In genomic region chr13:98354090-98354801, GRCm38 (mm10) we compare ENCODE assay signal across 8 mouse cellular contexts. TPM values are rescaled to one million over a fixed set of nuclear protein-coding genes. Genes with fewer than 3 reads are reported as not detected.
DNase-seq lines count a peak whose midpoint lies in the region; ATAC-seq and TF ChIP-seq lines count a peak whose summit lies in the region.

Foxd1 (plus strand) TSS chr13:98354242.

- no peak for DNase-seq in spleen, adult 2 months (ENCODE audit: low read depth in 1 of 2, low spot score in 2 of 2)
- DNase-seq in spleen, postnatal 14 days (ENCODE audit: low spot score in 2 of 2) = no peak
- peak; percentile 88 for DNase-seq in embryo, embryonic 9.5 days (ENCODE audit: extremely low spot score)
- DNase-seq in kidney, postnatal 14 days = peak; percentile 75
- DNase-seq in lung, postnatal 4 days = peak; percentile 43 to 61
- no peak for DNase-seq in frontal cortex, postnatal 10 days (ENCODE audit: low spot score in 2 of 2)

- TF ChIP-seq CTCF in spleen, adult 2 months (IDR thresholded peaks at IDR 0.05; ENCODE audit: extremely low read depth, insufficient read depth, insufficient read length, insufficient replicate concordance) = no peak

- H3K27ac ChIP-seq in spleen, adult 2 months (ENCODE audit: insufficient read depth, low read length) = no peak within 1 kb of the TSS
- H3K27ac ChIP-seq in heart, embryonic 16.5 days (ENCODE audit: low read length) = no peak within 1 kb of the TSS
- no peak within 1 kb of the TSS for H3K27ac ChIP-seq in stomach, embryonic 14.5 days (ENCODE audit: low read length)

- ATAC-seq in heart, embryonic 16.5 days (replicated peaks; ENCODE audit: extremely low read depth, insufficient read depth, low FRiP score) = peak; percentile 89
- peak; percentile 88 for ATAC-seq in stomach, embryonic 14.5 days (ENCODE audit: insufficient number of reproducible peaks, insufficient read depth, low FRiP score, low read depth)

- H3K9ac ChIP-seq in heart, embryonic 16.5 days (ENCODE audit: low read length) = no peak within 1 kb of the TSS; the same call in 1 of the 2 replicates
- peak within 1 kb of the TSS; percentile 25; the same call in 1 of the 2 replicates for H3K9ac ChIP-seq in stomach, embryonic 14.5 days (replicated peaks; ENCODE audit: low read depth, low read length)

- H3K9me3 ChIP-seq in heart, embryonic 16.5 days (replicated peaks; ENCODE audit: control insufficient read depth, low read length) = no peaks in the 10 kb centered on the region
- H3K9me3 ChIP-seq in stomach, embryonic 14.5 days (ENCODE audit: control insufficient read depth, low read depth, low read length) = no peaks in the 10 kb centered on the region

- peak within 1 kb of the TSS; percentile 33; the same call in 1 of the 2 replicates for H3K4me3 ChIP-seq in spleen, adult 2 months (ENCODE audit: extremely low read depth, insufficient read depth, insufficient read length)
- peak within 1 kb of the TSS; percentile 56 for H3K4me3 ChIP-seq in heart, embryonic 16.5 days (ENCODE audit: low read length)
- H3K4me3 ChIP-seq in stomach, embryonic 14.5 days (ENCODE audit: low read depth, low read length) = peak within 1 kb of the TSS; percentile 33

- peak within 1 kb of the TSS; percentile 81 for H3K4me2 ChIP-seq in heart, embryonic 16.5 days (ENCODE audit: low read depth, low read length)
- H3K4me2 ChIP-seq in stomach, embryonic 14.5 days (replicated peaks; ENCODE audit: low read depth, low read length) = peak within 1 kb of the TSS; percentile 73

- peaks cover 8% of the 10 kb centered on the region; the same call in 1 of the 2 replicates for H3K4me1 ChIP-seq in spleen, adult 2 months (ENCODE audit: control insufficient read depth, insufficient read depth, insufficient read length)
- H3K4me1 ChIP-seq in heart, embryonic 16.5 days (ENCODE audit: control insufficient read depth, insufficient read depth, low read length) = peaks cover 16% of the 10 kb centered on the region
- H3K4me1 ChIP-seq in stomach, embryonic 14.5 days (ENCODE audit: control insufficient read depth, insufficient read depth, low read length) = peaks cover 18% of the 10 kb centered on the region

- 1% methylated on average over 63 of the region's 76 CpGs for WGBS in spleen, adult 2 months
- WGBS in heart, embryonic 16.5 days = under 1% methylated on average over 73 of the region's 76 CpGs
- WGBS in stomach, embryonic 14.5 days = under 1% methylated on average over 62 of the region's 76 CpGs

- TF ChIP-seq POLR2A in spleen, adult 2 months (IDR thresholded peaks at IDR 0.05; ENCODE audit: low read depth, low read length) = no peak

- no peaks in the 10 kb centered on the region for H3K36me3 ChIP-seq in spleen, adult 2 months (ENCODE audit: control insufficient read depth, insufficient read depth, low read length)
- H3K36me3 ChIP-seq in heart, embryonic 16.5 days (ENCODE audit: control insufficient read depth, insufficient read depth) = no peaks in the 10 kb centered on the region
- H3K36me3 ChIP-seq in stomach, embryonic 14.5 days (ENCODE audit: control insufficient read depth, insufficient read depth, low read length) = no peaks in the 10 kb centered on the region

- H3K27me3 ChIP-seq in spleen, adult 2 months (ENCODE audit: control insufficient read depth, insufficient read depth, low read length) = peaks cover 43% of the 10 kb centered on the region
- H3K27me3 ChIP-seq in heart, embryonic 16.5 days (ENCODE audit: control insufficient read depth, insufficient read depth, low read length) = peaks cover 80% of the 10 kb centered on the region
- H3K27me3 ChIP-seq in stomach, embryonic 14.5 days (ENCODE audit: control insufficient read depth, insufficient read depth, low read length) = peaks cover 63% of the 10 kb centered on the region

RNA-seq across cellular contexts. Expression of gene Foxd1, which starts in this region (rescaled TPM):
- polyA plus RNA-seq in spleen, adult 2 months (2012; rRNA removed) = not detected in 2 replicates
- not detected in 2 replicates for polyA plus RNA-seq in heart, embryonic 16.5 days (2015; fragmentation: Nextera tagmentation; extraction: Ambion mirVana)
- not detected in 2 replicates for polyA plus RNA-seq in stomach, embryonic 14.5 days (2014; fragmentation: Nextera tagmentation; extraction: Ambion mirVana)

Comparison
In these comparisons a context has a peak if more than half of its experiments do, and no peak if none do; other contexts are left out.
1. Peak in ATAC-seq, H3K4me3 ChIP-seq and H3K4me2 ChIP-seq in heart, embryonic 16.5 days; RNA of the gene not detected or under 1 TPM.
2. Peak in ATAC-seq, H3K4me3 ChIP-seq, H3K9ac ChIP-seq and H3K4me2 ChIP-seq in stomach, embryonic 14.5 days; RNA of the gene not detected or under 1 TPM.
3. DNase-seq: peak in embryo, embryonic 9.5 days (single experiment), kidney, postnatal 14 days (single experiment) and lung, postnatal 4 days (2 of 2); none in spleen, adult 2 months (0 of 2), spleen, postnatal 14 days (0 of 2) and frontal cortex, postnatal 10 days (0 of 2).
4. Peak in every context shown above with its lines, with median percentiles within 50 percentile points of each other: H3K4me3 ChIP-seq.